Mouse (Mus musculus) activated CD4-positive, CD25-positive, alpha-beta regulatory T cell, adult 4 months (primary cell): Measurements from ENCODE around the gene Syn3. TPM values are rescaled to one million over a fixed set of nuclear protein-coding genes. Genes with fewer than 3 reads are reported as not detected.

Experiments used
- ATAC-seq: one replicate; pipeline ENCODE4 v1.8.0; 2017
- polyA plus RNA-seq, 2 experiments: library from polyadenylated mRNA; unstranded; fragments of 100-300 nt; shearing (Covaris generic); gene quantifications; one replicate each; pipeline ENCODE4 v1.2.1; 2017

Syn3 gene
- polyA plus RNA-seq, 2 experiments from 2014 or later: 0.26 TPM; not detected in 1

DNA sequence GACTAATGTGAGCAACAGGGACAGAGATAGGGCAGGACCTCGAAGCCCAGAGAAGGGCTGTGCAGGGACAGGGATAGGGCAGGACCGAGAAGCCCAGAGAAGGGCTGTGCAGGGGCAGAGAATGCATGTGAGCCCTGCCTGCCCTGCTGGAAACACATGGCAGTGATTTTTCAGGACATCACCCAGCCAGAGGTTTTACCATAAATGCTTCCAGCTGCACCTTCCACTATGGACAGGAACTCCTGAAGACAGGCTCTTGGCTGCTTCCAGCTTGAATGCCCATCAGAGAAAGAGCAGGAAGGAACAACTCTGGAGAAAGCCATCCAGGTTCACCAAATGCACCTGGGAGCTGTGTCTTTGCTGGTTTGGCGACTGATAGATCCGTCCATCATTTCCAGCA lies 131.3 kb downstream of the Syn3 start:
- ATAC-seq: no peak

DNA sequence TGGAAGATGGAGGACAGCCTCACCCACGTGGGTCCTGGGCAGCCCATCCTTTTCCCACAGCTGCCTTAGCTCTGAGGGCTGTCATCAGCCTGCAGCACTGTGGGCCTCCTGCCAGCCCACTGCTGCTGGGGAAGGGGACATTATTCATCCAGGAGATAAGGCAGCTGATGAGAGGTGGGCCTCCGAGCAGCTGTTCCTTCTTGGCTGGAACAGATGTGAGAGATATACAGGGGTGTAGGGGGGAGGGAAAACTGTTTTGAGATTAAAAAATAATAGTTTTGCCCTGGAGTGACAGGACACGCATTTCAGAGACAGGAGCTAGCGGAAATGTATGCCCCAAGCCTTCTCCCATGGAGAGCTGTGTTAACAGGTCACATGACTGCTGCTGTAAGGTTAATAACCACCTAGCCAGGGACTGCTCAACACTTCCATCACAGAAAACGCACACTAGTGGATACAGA lies 133.0 kb downstream of the Syn3 start:
- no peak for ATAC-seq

DNA sequence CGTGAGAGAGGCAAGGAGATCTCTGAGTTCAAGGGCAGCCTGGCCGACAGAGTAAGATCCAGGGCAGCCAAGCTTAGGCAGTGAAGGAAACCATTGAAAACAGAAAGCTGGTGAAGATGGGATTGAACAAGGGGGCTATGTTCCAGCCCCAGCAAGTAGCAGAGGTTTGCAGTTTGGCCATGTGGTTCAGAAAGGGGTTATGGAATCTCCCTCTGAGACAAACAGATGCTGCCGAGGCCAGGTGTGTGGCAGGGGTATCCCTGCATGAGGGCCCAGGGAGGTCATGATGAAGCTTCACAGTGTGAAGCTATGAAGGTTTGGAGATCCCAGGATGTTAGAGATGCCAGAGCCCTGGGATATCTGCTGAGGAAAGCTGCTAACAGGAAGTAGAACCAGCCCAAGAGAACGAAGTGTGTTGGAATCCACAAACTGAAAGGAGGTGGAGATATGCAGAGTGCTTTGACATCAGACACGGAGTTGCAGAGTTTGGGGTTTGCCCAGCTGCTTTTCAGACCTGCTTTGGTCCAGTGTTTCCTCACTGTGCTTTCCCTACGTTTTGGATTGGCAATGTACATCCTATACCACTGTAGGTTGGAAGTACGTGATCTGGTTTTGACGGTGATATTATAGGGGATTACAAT lies 134.9 kb downstream of the Syn3 start:
- ATAC-seq: no peak

DNA sequence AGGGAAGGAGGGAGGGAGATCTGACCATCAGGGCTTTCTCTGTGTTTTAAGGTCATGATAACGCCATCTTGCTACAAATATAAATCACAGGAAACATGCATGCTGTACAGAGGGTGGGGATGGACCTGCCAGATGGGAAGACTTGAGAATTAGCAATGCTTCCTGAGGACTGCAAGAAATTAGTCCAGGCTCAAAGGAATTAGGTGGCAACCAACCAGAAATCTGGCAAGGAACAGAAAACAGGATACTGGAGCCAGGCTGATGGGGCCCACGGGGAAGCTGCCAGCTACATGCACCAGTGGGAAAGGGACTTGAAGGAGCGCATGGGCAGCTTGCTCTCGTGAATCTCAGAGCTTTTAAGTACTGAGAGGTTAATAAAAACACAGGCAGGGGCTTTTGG lies 139.0 kb downstream of the Syn3 start:
- no peak for ATAC-seq

DNA sequence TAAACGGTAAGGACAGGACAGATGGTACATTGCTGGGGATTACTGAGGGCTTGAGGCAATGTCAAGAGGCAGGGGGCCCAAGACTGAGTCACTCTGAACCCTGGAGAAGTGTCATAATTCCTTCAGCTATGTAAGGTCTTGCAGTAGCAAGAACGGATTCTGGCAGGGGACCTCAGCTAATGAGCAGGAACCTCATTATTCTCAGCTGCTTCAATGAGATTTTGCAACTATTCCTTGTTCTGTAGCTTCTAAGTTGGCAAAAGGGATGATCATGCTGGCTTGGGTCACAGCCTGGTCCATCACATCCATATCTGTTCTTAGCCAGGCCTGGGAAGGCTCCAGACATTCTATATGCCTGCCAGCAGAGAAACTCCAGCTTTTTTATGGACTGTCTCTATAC lies 139.5 kb downstream of the Syn3 start:
- no peak for ATAC-seq

DNA sequence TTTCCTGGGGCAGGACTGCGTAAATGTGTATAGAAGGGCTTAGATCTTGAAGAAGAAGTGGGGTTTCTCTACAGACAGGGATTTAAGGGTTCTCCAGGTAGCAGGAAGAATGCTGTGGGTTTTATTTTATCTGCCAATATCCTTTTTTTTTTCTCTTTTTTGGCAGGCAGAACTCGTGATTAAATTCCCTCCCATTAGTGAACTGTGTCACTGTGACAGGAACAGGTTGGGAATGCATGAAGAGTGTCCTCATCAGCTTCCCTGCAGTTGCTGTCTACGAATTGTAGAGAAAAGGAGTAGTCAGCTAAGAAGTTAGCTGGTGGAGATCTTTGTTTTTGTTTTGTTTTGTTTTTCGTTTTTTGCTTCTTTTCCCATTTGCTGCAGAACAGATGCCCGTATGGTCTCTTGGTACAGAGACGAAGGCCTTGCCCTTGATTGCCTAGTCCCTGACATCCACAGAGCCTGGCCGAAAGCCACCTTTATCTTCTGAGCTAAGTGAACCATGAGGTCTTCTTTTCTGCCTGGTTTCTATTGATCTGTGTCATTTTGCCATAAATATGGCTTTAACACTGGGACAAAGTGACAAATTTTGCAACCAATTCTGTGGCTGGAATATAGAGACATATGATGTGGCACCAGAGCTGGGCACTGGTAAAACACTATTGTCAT lies 140.3 kb downstream of the Syn3 start:
- ATAC-seq: no peak

DNA sequence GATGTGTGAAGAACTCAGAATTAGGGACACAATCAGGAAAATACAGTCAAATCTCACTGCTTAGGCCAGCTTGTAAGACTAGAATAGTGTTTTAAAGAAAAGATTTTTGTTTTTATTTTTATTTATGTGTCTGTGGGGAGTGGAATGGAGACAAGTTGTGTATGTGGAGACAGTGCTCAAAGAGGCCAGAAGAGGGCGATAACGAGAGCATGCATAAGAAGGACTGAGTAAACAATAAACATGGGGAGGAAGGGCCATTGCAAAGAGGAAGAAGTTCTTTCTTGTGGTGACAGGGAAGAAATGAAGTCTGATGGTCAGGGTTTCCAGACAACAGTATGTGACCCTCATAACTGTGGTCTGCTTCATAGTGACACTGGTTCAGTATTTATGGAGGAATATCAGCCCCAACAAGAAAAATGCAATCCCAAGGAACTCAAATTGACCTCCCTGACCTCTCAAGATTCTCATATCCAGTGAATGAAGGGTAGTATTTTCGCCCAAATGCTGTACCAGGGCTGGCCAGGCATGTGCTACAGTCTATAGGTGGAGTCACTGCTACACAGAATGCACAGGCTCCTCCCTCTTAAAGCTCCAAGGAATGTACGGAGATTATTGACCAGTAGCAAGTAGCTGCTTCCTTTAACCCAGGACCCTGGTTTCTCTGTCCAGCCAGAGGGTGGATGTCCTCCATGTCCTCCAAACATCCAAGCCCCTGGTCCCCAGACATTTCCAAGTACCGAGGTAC lies 141.7 kb downstream of the Syn3 start:
- no peak for ATAC-seq

DNA sequence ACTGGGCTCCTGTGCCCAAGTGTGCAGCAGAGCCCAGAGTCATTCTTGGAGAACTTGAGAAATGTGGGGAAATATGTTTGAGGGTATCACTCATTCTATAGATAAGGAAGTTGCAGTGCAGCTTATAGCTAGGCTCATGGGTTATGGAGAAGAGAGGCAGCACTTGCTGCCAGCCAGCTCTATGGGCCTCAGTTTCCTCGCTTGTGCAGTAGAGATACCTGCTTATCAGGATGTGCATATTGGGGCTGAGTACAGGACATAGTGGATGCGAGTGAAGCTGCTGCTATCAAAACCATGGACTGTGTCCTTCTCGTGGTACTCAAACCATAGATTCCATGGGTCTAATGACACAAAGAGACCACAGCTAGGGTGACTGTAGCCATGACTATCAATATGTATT lies 146.2 kb downstream of the Syn3 start:
- no peak for ATAC-seq

DNA sequence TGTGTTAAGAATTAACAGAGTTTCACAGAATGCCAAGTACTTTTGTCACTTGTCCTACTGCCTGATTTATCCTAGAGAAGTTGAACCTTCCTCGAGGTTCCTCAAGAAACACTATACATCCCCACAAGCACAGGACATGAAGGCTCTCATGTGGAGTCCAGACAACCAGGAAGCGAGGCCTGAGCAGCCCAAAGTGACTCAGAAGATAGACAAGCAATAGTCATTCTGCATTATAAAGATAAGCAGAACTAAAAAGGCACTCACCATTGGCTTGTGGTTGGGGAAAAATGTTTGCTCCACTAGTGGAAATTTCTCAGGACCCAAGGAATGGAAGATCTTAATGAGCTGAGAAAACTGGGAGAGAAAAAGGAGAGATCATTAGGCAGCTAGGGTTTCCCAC lies 147.4 kb downstream of the Syn3 start:
- ATAC-seq: no peak

DNA sequence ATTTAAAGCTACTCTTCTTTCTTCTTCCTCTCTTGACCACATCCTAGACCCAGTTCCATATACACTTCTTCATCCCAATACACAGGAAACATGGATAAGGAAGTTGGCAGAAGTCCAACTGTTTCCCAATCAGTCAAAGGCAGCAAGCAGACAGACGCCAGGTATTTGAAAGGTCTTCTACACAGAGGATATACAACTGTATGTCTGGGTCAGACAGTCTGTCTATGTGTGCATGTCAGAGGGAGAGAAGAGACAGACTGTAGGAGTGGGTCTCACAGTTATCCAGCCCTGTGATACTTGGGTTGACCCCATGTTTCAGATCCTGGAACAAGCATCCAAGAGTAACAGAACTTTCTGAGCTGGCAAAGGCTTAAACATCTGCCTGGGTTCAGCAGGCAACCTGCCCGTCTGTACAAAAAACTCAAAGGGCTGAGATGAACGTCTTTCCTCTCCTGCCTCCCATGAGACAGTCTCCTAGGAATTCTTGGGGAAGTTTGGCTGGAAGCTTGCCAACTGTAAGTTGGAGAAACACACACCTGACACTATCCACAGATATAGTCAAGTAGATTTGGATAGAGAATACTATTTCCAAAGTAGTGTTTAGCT lies 152.4 kb downstream of the Syn3 start:
- ATAC-seq: no peak

DNA sequence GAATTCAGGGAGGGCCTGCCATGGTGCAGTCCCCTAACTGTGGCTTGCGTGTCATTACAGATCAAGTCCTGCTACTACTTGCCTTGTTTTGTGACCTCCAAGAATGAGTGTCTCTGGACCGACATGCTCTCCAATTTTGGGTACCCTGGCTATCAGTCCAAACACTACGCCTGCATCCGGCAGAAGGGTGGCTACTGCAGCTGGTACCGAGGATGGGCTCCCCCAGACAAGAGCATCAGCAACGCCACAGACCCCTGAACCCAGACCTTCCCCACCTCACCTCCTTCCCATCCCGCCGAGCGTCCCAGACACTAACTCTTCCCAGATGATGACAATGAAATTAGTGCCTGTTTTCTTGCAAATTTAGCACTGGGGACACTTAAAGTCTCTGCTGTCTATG lies 153.1 kb downstream of the Syn3 start:
- ATAC-seq: no peak

DNA sequence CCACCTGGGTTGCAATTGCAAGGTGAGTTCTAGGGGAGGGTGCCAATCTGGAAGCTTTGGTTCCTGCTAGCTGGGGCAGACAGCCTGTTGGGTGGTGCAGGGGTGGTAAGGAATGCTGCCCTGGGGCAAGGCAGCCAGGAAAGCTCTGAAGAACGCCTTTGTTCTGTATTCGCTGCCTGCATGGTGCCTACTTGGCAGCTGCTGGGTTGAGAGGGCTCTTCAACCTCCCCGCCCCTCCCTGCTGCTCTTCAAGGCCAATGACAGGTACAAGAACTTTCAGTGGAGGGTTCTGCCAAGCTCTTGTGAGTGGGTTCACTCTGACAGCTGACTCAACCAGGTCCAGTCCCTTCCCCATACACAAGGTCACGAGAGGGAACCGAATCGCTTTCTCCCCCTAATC lies 154.0 kb downstream of the Syn3 start:
- no peak for ATAC-seq

DNA sequence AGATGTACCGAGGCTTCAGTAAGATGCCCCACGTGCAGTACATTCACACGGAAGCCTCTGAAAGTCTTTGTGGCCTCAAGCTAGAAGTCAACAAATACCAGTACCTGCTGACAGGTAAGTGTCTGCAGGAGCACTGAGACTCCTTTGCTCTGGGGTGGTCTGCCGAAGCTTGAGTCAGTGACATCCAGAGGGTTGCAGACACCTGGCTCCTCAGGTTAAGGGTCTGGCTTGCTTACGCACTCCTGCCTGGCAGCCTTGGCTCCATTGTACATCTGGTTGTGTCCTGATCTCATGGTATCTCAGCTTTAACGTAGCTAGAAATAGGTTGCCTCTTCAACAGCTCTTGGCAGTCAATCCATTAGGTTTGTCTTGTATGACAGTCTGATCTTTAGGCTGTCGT lies 154.8 kb downstream of the Syn3 start:
- ATAC-seq: no peak

DNA sequence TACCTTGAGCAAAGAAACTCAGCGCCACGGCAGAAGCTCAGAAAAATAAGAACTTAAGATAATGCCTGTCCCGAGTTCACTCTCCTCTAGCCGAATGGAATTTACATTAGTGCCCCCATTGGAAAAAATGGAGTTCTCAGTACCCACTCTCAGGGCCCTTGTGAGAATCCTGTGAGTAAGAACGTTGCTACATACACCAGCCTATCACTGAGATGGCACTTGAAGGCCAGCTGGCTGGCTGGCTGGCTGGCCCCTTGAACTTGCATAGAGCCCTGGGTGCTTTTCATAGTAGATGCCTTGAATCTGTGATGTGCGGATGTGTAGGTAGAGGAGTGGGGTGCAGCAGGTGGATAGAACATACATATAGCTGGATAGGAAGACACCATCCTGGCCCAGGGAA lies 155.3 kb downstream of the Syn3 start:
- ATAC-seq: no peak

DNA sequence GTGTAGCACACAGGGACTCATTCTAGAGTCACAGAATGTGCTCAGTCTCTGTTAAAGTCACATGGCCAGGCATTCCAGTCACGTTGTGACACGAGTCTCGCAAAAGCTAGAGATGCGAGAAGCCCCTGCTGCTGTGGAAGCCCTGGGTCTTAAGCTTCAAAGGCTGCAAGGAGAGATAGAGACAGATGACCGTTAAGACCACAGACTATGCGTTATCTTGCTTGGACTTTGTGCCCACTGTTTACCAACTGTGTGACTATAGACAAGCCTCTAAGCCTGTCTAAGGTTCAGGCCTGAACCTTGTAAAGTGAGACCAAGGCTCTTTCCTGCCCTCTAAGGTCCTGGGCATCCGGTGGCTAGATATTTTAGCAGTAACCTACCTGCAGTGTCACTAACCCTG lies 156.0 kb downstream of the Syn3 start:
- ATAC-seq: no peak

DNA sequence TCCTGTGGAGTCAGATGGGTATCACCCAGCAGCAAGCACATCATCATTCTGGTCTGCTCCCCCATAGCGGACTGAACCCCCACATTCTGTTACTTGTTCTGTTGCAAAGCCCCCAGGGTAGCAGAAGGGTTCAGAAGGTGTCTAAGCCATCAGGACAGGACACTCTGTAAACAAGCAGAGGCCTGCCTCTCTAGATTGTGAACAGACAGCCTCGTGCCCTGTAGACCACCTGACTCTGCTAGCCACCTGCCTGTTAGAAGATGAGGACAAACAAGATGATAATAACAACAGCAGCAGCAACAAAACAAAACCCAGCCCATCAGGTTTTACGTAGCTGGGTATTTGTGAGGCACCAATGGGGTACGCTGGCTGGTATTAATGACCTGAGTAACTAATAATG lies 156.5 kb downstream of the Syn3 start:
- ATAC-seq: no peak

DNA sequence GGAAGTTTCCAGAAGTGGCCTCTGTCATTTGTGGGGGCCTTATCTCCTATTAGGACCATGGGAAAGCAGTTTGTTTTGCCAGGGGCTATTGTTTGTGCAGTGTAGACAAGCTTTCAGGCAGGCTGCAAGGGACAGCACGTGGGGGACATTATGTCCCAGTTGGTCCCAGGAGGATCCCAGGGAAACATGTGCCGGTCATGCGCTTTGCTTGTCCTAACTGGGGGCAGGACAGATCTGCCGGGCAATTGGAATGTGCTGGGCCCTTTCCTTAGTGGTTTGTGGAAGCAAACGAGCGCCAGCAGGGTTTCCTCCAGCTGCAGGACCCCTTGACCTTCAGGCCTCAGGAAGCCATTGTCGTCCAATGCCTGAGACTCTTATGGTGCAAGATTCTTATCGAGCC lies 157.1 kb downstream of the Syn3 start:
- ATAC-seq: no peak

DNA sequence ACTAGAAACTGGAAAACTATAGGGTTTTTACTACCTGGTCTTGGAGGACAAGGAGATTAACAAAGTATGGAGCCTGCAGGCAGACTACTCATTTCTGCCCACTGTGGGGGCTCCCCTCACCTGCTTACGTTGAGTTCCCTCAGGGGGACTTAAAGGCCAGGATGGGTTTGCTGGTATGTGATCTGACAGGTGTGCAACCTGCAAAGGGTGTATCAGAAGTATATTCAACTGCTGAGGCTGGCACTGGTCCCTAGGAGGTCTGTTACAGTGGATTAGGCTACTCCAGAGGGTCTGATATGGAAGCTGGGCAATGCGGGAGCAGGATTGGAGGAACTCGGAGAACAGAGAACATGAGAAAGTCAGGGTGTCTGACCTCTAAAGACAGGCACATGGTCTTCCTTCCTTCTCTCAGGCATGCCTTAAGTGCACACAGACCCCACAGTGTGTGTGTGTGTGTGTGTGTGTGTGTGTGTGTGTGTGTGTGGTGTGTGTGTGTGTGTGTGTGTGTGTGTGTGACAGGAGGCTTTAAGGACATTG lies 157.6 kb downstream of the Syn3 start:
- ATAC-seq: no peak

DNA sequence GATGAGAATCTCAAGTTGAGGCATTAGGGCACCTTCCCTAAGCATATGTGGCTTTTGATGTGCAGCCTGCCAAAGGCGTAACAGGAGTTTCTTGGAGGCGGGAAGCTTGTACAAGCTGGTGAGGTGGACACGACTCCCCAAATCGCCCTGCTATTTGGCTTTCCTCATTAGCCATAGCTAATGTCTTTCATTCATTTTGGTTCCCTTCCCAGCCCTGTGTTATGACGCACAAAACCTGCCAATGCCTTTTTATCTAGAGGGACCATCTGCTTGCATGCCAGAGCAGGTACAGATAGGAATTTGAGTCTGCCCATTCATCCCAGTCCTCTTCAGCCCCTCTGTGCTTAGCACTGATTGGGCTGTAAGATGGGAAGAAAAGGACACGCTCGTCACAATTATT lies 158.3 kb downstream of the Syn3 start:
- ATAC-seq: no peak

DNA sequence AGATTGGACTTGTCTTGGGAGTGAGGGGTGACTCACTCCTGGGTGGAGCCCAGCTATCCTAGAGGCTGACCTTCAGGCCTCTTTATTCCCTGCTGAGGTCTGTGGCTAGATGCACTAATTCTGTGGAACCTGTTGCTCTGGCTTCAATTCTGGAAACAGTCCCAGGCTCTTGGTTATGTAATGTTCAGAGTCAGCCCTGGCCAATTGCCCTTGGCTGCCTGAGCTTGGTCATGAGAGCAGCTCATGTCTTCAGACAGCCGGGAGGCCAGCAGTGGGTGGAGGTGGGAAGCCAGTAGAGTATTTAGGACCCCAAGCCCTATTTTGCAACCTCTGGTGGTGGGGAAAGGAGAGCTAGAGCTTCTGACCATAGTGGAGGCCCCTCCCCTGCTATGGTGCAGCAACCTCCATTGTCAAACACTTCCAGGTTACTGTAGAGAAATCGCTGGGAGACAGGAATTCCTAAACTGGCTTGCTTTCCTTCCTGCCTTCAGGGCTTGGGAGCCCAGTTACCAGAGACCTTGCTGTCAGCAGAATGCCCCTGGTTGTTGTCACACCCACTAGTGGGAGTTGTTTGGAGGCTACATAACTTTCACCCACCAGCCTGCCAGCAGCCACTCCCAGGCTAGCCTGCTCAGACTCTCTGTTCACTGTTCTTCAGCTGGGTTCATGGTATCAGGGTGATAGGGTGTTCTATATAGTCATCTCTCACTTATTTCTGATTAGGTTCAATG lies 158.9 kb downstream of the Syn3 start:
- no peak for ATAC-seq

DNA sequence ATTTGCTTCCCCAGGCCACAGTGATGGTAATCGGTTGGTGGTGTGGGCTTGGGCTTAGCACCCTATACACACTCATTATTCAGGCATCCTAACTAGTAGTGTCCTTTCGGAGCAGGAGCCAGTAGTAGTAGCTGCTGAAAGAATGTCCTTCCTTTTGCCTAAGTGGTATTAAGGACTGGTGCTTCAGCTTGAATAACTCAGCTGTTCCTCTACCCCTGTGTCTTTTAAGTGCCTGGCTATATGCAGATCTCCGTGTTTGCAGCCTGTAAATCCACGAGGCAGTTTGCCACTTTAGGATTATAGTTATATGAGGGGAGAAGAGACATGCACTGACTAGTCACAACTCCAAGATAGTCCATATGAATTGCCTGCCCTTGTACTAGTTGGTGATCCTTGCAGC lies 159.6 kb downstream of the Syn3 start:
- ATAC-seq: no peak

DNA sequence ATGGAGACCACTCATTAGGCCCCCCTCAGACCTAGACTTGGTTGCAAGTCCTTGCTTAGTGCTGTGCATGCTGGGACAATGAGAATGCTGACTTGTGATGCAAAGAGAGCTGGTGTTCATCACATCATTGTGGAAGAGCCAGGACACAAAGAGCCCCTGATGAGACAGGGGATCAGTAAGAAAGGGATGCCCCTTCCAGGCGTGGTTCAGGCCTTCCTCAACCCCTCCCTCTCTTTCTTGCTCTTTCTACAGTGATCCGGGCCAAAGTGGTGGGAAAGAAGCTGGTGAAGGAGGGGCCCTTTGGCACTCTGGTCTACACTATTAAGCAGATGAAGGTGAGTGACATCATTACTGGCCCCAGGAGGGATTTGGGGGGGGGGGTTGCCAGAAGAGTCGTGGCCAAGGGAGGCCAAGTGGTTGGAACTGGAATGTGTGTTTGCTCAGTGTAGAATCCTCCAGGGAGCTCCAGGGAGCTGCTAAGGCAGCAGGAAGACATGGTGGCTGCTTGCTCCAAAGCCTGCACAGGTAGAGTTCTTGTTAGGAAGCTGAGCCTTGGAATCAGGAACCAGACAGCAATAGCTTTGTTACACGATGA lies 160.5 kb downstream of the Syn3 start:
- no peak for ATAC-seq
